Mouse (Mus musculus): ENCODE results near the gene Plekhh2.

The Plekhh2 gene

DNA sequence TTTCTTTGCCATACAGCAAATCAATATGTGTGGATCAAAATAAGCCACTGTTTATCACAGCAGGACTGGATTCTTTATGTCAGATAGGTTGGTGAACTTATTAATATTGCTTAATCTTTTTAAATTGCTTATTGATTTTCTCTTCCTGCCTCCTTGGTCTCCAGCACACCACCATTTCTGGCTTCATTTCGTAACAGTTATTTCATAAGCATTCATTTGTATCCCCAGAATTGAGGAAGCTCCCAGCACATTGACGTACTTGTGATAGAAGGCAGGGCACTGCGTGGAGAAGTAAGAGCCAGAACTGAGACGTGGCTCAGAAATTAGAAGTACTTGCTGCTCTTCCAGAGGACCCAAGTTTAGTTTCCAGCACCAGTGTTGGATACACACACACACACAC is 135.9 kb downstream of the Plekhh2 start:
- DNase-seq: no peak

DNA sequence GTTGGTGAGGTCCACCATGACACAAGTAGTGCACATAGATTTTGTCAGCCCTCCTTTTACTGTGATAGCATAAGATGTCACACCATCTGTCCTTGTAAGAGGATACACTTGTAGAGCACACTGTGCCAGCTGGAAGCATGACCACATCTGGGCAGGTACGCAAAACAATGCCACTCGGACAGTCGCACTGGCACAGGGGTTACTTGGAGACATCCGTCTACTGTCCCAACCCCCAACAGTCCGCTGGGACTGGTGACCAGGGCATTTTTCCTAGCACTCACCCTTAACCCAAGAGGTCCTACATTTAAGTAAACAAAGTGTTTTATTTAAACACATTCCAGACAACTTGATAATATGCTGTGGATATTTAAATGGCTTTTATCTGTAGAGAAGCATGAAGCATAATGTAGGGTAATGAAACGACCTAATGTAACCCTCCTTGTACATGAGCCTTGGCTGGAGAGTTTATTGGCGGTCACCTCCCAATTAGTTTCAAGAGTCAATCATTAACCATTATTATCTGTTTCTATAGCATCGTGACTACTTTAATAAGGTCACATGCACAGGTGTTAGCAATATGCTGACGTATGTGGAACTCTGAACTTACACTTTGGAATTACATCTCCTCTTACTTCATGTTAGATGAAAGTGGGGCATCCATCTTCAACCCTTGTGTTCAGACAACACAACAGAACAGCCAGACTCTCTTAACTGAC is 138.8 kb downstream of the Plekhh2 start:
- no peak for DNase-seq

DNA sequence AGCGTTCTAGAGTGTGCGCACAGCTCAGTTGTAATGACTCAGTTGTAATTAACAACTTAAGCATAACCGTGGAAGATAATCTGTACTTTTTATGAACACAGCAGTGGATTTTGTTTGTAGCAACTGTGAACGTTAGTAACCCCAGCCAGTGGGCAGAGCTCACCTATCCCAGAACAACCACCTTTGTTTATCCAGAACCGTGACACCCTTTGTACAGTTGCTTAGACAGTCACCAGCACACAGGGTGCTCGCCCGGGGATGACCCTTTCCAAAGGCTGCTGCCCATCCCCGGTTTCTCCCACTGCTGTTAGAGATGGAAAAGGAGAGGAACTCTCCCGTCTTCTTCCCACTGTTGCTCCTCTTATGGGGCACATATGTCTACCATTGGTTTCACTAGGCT is 141.8 kb downstream of the Plekhh2 start:
- no peak for DNase-seq

DNA sequence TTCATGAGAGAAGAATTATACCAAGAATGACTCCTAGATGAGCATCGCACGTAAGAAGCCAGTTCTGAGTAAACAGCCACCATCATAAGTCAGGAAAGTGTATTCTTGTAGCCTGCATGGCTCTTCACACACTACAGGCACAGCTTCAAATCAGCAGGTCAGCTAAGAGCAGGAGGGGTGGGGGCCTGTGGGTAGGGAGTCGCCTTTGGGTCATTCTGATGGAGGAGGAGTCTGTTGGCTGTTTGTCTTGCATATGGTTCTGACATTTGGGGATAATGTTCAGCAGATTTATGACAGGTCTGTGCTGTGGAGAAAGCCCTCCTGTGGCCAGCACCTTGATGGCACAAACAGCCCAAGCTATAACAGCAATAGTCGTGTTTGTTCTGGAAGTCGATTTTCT is 144.5 kb downstream of the Plekhh2 start:
- DNase-seq: no peak

DNA sequence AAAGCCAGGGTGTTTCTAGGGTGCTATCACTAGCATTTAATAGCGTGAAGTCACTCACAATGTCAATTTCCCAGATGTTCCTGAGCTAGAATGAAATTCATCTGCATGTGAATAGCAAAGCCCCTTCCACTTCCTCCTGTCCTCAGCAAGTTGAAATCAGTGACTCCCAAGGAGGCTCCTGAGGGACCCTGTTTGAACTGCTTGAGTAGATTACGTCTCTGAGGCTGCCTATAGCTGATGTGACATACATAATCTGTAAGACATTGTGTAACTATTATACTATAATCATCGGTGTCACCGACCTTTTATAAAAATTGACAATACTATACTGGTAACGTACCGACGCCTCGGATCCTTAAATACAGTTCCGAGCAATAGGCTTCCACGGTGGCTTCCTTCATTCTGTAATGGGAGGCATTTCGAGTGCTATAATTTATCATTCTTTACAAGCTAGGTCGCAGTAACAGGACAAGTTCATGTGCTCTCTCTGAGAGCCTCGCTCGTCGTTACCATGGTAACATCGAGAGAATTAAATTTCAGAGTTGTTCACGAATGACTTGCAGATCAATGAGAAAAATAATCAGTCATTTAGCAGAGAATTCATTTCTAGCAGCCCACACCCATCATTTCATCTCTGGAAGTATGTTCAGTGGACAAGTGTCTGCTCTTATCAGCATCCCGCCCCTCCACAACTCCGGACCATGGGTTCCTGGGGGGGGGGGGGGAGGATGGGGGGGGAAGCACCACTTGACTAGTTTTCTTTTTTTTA is 145.1 kb downstream of the Plekhh2 start:
- no peak for DNase-seq

DNA sequence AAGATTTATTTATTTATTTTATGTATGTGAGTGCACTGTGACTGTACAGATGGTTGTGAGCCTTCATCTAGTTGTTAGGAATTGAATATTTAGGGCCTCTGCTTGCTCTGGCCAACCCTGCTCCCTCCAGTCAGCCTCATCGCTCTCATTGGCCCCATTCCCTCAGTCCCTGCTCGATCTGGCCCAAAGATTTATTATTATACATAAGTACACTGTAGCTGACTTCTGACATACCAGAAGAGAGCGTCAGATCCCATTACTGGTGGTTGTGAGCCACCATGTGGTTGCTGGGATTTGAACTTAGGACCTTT is 145.7 kb downstream of the Plekhh2 start:
- DNase-seq: no peak

DNA sequence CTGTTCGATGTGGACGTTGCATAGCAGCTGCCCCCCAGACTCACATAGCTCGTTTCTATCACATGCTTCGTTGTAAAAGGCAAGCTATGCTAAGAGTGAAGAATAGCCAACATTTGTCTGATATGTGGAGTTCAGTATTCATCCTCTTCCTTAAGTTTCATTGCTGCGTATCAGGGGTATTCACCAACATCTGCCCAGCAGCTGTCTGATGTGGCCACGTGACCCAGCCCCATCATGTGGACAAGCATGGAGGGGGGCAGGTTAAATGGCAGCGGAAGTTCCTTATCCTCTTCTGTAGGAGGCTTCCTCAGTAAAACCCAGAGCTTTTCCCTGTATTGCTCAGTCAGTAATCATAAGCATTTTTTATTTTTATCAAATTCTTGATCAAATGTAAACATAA is 146.1 kb downstream of the Plekhh2 start:
- DNase-seq: no peak

DNA sequence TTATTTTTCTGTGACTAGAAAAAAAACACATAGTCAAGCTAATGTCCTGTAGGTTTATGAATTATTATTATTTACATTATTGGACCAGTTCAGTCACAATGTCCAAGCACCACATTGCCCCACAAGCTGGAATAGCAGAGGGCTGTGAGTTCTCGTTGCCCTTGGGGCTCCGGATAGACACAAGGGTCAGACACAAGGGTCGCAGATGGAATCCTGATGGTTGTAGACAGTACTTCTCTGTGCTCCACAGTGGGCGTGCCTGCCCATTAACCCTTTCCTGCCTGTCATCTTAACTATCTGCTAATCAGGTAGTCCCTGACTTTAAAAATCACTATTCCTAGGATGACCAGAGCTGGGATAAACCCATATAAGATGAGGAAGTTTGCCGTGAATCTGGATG is 146.5 kb downstream of the Plekhh2 start:
- DNase-seq: no peak

DNA sequence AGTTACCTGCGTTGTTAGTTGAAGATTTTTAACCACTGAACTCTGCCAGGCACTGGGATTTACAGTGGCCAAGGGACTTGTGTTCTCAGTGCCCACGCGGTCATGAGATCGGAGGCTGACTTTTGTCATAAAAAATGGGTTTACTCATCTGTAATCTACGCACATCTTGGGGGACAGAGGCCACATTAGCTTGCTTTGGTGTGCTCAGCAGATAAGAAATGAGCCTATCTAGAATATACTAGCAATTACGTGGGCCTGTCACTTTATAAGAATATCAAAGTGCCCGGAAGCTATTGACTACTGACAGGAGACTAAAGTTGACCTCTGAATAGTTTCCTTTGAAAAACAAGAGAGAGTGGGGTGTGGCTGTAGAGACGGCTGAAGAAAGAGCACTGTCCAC is 147.3 kb downstream of the Plekhh2 start:
- no peak for DNase-seq

DNA sequence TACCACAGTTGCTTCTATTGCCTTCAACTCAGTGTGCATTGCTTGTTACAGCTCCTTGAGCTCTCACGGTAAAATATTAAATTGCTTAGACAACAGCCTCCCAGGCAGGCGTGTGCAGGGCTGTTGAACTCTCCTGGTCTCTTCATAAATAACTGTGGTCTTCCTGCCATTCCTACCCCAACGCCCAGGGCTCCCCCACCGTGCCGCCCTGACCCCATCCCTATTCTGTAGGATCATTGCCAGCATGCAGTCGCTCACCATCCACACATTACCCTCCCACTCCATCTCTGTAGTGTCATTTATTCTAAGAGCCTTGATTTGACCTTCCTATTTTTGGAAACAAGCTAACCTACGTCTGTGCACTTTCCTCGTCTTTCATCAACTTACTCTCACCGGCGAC is 153.4 kb downstream of the Plekhh2 start:
- DNase-seq: no peak

DNA sequence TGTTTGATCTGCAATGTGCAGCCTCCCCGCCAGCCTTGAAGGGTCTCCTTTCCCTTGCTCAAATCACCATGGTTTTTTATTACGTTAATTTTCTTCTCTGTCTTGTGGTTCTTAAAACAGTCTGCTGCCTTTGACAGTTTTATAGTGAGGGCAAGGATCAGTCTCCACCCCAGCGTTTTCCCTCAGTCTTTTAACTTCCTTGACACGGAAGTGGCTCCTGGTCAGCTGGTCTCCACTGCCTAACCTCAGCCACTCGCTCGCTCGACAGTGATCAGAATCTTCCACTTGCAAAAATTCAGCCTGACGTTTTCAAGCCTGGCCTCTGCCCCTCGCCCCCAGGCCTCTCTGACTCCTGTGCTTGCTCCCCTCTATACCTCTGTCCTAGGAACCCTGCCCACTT is 154.0 kb downstream of the Plekhh2 start:
- no peak for DNase-seq

DNA sequence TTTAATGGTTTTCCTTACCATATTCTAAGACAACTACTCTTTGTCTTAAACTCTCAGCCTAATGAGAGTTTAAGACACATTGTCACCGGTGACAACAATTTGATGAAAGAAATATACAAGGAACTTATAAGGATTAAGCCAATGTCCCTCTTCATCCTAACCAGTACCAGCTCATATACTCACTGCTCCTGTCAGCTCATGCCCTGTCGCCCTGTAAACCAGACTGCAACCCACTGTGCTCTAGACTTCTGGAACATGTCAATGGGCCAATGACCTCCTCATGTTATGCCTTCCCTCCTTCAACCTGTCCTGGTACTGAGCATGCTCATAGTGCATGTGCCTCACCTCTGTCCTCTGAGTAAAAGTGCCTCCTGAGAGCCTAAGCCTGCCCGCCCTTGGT is 156.2 kb downstream of the Plekhh2 start:
- no peak for DNase-seq

Measured in right cerebral cortex, postnatal 14 days (tissue).